Mouse (Mus musculus) liver, adult 2 months (tissue): Measurements from ENCODE around the gene Uhrf2. TPM values are rescaled to one million over a fixed set of nuclear protein-coding genes. Genes with fewer than 3 reads are reported as not detected.
A peak's percentile ranks its signal among the peaks of the same experiment; 100 is the strongest.

Experiments
- DNase-seq: peaks from one replicate; pipeline ENCODE4 v3.0.0-alpha.2; 2011; ENCODE audit warnings: low read depth, low spot score; ENCODE audit errors: extremely low read depth
- H3K27ac ChIP-seq: fragments of 200-500 bp; replicated peaks from 2 replicates; pipeline ENCODE4 v1.5.1; 2012; ENCODE audit warnings: low read depth, mild to moderate bottlenecking, control low read depth, inconsistent platforms, low read length; ENCODE audit not compliant: insufficient read depth
- H3K27me3 ChIP-seq: fragments of 200-500 bp; 2 replicates; pipeline ENCODE4 v1.6.1; 2012; ENCODE audit warnings: mild to moderate bottlenecking, moderate library complexity, low read length, inconsistent platforms; ENCODE audit not compliant: control insufficient read depth, insufficient read depth
- H3K36me3 ChIP-seq: fragments of 200-500 bp; 2 replicates; pipeline ENCODE4 v1.6.1; 2012; ENCODE audit warnings: low read length, inconsistent platforms; ENCODE audit not compliant: control insufficient read depth, insufficient read depth
- H3K4me1 ChIP-seq: fragments of 200-500 bp; 2 replicates; pipeline ENCODE4 v1.6.1; 2011; ENCODE audit warnings: low read length; ENCODE audit not compliant: control insufficient read depth, insufficient read depth
- H3K4me3 ChIP-seq: fragments of 200-500 bp; 2 replicates; pipeline ENCODE4 v1.5.1; 2011; ENCODE audit warnings: low read depth, mild to moderate bottlenecking, control low read depth, low read length, moderate library complexity; ENCODE audit not compliant: insufficient read depth
- H3K79me2 ChIP-seq: fragments of 200-500 bp; 2 replicates; pipeline ENCODE4 v1.6.1; 2012; ENCODE audit warnings: inconsistent platforms, mild to moderate bottlenecking, low read length, moderate library complexity; ENCODE audit not compliant: control insufficient read depth, insufficient read depth
- H3K9ac ChIP-seq: fragments of 200-500 bp; 2 replicates; pipeline ENCODE4 v1.6.1; 2012; ENCODE audit warnings: low read depth, mild to moderate bottlenecking, control low read depth, inconsistent platforms, low read length
- CTCF ChIP-seq: fragments of 200-500 bp; IDR thresholded peaks from 2 replicates; pipeline ENCODE4 v1.5.1; 2011; ENCODE audit warnings: low read depth, low read length, control low read depth
- POLR2A ChIP-seq: fragments of 200-500 bp; IDR thresholded peaks from 2 replicates; pipeline ENCODE4 v1.6.1; 2011; ENCODE audit warnings: low read length, control low read depth; ENCODE audit not compliant: insufficient read depth; ENCODE audit errors: extremely low read depth
- WGBS: fragments of 180-500 bp; shearing (Covaris S2); methylation state at CpG from one replicate; pipeline ENCODE4 v1.1.7; 2018; 5-methylcytosine and 5-hydroxymethylcytosine counted together
- polyA plus RNA-seq: library from polyadenylated mRNA; depleted of rRNA; stranded (reverse); fragments of >200 nt; gene quantifications from 2 replicates; pipeline ENCODE4 v1.2.3, GENCODE M21; 2012
- total RNA-seq: library from RNA; depleted of rRNA; stranded (reverse); fragments of >200 nt; gene quantifications from 2 replicates; pipeline ENCODE4 v1.2.3, GENCODE M21; 2014

The Uhrf2 gene
- total and polyA plus RNA-seq, 2 experiments, result 21.8 to 40.7 TPM

- no peaks in the 10 kb centered on the region for H3K79me2 ChIP-seq
- no peaks in the 10 kb centered on the region for H3K27me3 ChIP-seq
- H3K36me3 ChIP-seq, result peaks cover 12% of the 10 kb centered on the region
- no peak overlapping the region for H3K9ac ChIP-seq
- DNase-seq, result no peak
- no peak overlapping the region for H3K27ac ChIP-seq
- peaks cover 11% of the 10 kb centered on the region for H3K4me1 ChIP-seq
- WGBS, result 92% methylated on average over 16 of the region's 16 CpGs
- TF ChIP-seq CTCF, result no peak
- no peak for TF ChIP-seq POLR2A
- H3K4me3 ChIP-seq, result no peak overlapping the region
Observed at GRCm38 (mm10) chr19:30112961-30113688, 82.8 kb downstream of the Uhrf2 start.

- peaks cover 16% of the 10 kb centered on the region for H3K4me1 ChIP-seq
- 80% methylated on average over 14 of the region's 14 CpGs for WGBS
- H3K27me3 ChIP-seq, result no peaks in the 10 kb centered on the region
- no peak for DNase-seq
- peaks cover 10% of the 10 kb centered on the region for H3K36me3 ChIP-seq
- no peak for TF ChIP-seq POLR2A
- no peak for TF ChIP-seq CTCF
- no peak overlapping the region for H3K27ac ChIP-seq
- no peaks in the 10 kb centered on the region for H3K79me2 ChIP-seq
- no peak overlapping the region for H3K4me3 ChIP-seq
- no peak overlapping the region for H3K9ac ChIP-seq
Observed at GRCm38 (mm10) chr19:30114919-30115441, 84.7 kb downstream of the Uhrf2 start.

GRCm38 (mm10) chr19:30115606-30116005 lies 85.3 kb downstream of the Uhrf2 start:
- H3K4me3 ChIP-seq, result no peak overlapping the region
- no peaks in the 10 kb centered on the region for H3K27me3 ChIP-seq
- peaks cover 9% of the 10 kb centered on the region for H3K36me3 ChIP-seq
- 90% methylated on average over 5 of the region's 5 CpGs for WGBS
- DNase-seq, result no peak
- peaks cover 16% of the 10 kb centered on the region for H3K4me1 ChIP-seq
- TF ChIP-seq POLR2A (no peak), CTCF (no peak)
- H3K9ac ChIP-seq, result no peak overlapping the region
- no peak overlapping the region for H3K27ac ChIP-seq
- H3K79me2 ChIP-seq, result no peaks in the 10 kb centered on the region

GRCm38 (mm10) chr19:30117241-30117640 lies 86.9 kb downstream of the Uhrf2 start:
- no peak overlapping the region for H3K9ac ChIP-seq
- no peak overlapping the region for H3K27ac ChIP-seq
- H3K4me1 ChIP-seq, result peaks cover 12% of the 10 kb centered on the region
- peaks cover 12% of the 10 kb centered on the region for H3K36me3 ChIP-seq
- no peak for TF ChIP-seq CTCF
- TF ChIP-seq POLR2A, result no peak
- no peak for DNase-seq
- H3K4me3 ChIP-seq, result no peak overlapping the region
- H3K79me2 ChIP-seq, result no peaks in the 10 kb centered on the region
- no peaks in the 10 kb centered on the region for H3K27me3 ChIP-seq
- 77% methylated on average over 4 of the region's 4 CpGs for WGBS

GRCm38 (mm10) chr19:30117775-30118174 lies 87.5 kb downstream of the Uhrf2 start:
- Histone ChIP-seq H3K79me2 (no peaks in the 10 kb centered on the region), H3K27me3 (no peaks in the 10 kb centered on the region), H3K4me3 (no peak overlapping the region), H3K36me3 (peaks cover 10% of the 10 kb centered on the region), H3K27ac (no peak overlapping the region), H3K4me1 (peaks cover 10% of the 10 kb centered on the region), H3K9ac (no peak overlapping the region)
- WGBS, result 78% methylated on average over 9 of the region's 9 CpGs
- TF ChIP-seq CTCF, result no peak
- TF ChIP-seq POLR2A, result no peak
- DNase-seq, result no peak

- peak overlapping the region; percentile 1; the same call in 1 of the 2 replicates for H3K9ac ChIP-seq
- TF ChIP-seq POLR2A (no peak), CTCF (no peak)
- 31% methylated on average over 17 of the region's 17 CpGs for WGBS
- H3K27ac ChIP-seq, result peak overlapping the region; percentile 75
- no peaks in the 10 kb centered on the region for H3K27me3 ChIP-seq
- peaks cover 10% of the 10 kb centered on the region for H3K4me1 ChIP-seq
- no peaks in the 10 kb centered on the region for H3K79me2 ChIP-seq
- DNase-seq, result peak; percentile 99
- peak overlapping the region; percentile 5; the same call in 1 of the 2 replicates for H3K4me3 ChIP-seq
- peaks cover 7% of the 10 kb centered on the region; the same call in 1 of the 2 replicates for H3K36me3 ChIP-seq
Observed at GRCm38 (mm10) chr19:30118344-30119312, 88.3 kb downstream of the Uhrf2 start.
